Mouse (Mus musculus) C2C12 (cell line): ENCODE data around the gene Nutm1.

Experiments
- CEBPB ChIP-seq: IDR thresholded peaks from one replicate; pipeline ENCODE4 v1.6.1; 2011; ENCODE audit warnings: low read depth, mild to moderate bottlenecking, control low read depth, moderate library complexity
- CTCF ChIP-seq: IDR thresholded peaks from one replicate; pipeline ENCODE4 v1.5.1; 2011; ENCODE audit not compliant: control insufficient read depth, insufficient read depth, insufficient read length
- FOSL1 ChIP-seq: IDR thresholded peaks from one replicate; pipeline ENCODE4 v1.8.0; 2011; ENCODE audit warnings: mild to moderate bottlenecking, low read length; ENCODE audit not compliant: poor library complexity, insufficient read depth, severe bottlenecking
- MAX ChIP-seq: IDR thresholded peaks from one replicate; pipeline ENCODE4 v1.6.1; 2011; ENCODE audit warnings: mild to moderate bottlenecking, control low read depth
- MYOD1 ChIP-seq: IDR thresholded peaks from one replicate; pipeline ENCODE4 v1.6.1; 2011; ENCODE audit warnings: low read depth; ENCODE audit not compliant: control insufficient read depth, insufficient read length
- USF1 ChIP-seq: IDR thresholded peaks from one replicate; pipeline ENCODE4 v1.6.1; 2011; ENCODE audit warnings: low read depth, mild to moderate bottlenecking, control low read depth, moderate library complexity

- TF ChIP-seq CTCF (no peak), MAX (no peak), USF1 (no peak), MYOD1 (no peak), CEBPB (no peak), FOSL1 (no peak)
These were observed 5.3 kb upstream of the Nutm1 start for GRCm38 (mm10) chr2:112264364-112264763.
